Mouse (Mus musculus) hindbrain, embryonic 11.5 days (tissue): ENCODE results near the gene Gkn1. TPM values are rescaled to one million over a fixed set of nuclear protein-coding genes. Genes with fewer than 3 reads are reported as not detected.

Experiments used
- ATAC-seq: fragments of 200-750 bp; cut with Nextera tagmentation; 2 replicates; pipeline ENCODE4 v1.8.0; 2017; ENCODE audit warnings: mild to moderate bottlenecking, moderate TSS enrichment, moderate library complexity; ENCODE audit not compliant: low FRiP score
- DNase-seq: peaks from one replicate; pipeline ENCODE4 v3.0.0-alpha.2; 2015; ENCODE audit warnings: low spot score
- H3K27ac ChIP-seq: fragments of 300-500 bp; sonication (generic); 2 replicates; pipeline ENCODE4 v1.5.1; 2014; ENCODE audit warnings: mild to moderate bottlenecking, low read depth, low read length
- H3K27me3 ChIP-seq: fragments of 300-500 bp; sonication (generic); 2 replicates; pipeline ENCODE4 v1.6.1; 2014; ENCODE audit warnings: mild to moderate bottlenecking, low read length, moderate library complexity, mixed read lengths; ENCODE audit not compliant: control insufficient read depth, insufficient read depth
- H3K36me3 ChIP-seq: fragments of 300-500 bp; sonication (generic); 2 replicates; pipeline ENCODE4 v1.6.1; 2014; ENCODE audit warnings: mild to moderate bottlenecking, low read length, moderate library complexity, mixed read lengths; ENCODE audit not compliant: control insufficient read depth, insufficient read depth
- H3K4me1 ChIP-seq: fragments of 300-500 bp; sonication (generic); replicated peaks from 2 replicates; pipeline ENCODE4 v1.6.1; 2014; ENCODE audit warnings: low read length, mixed read lengths; ENCODE audit not compliant: control insufficient read depth, insufficient read depth
- H3K4me2 ChIP-seq: fragments of 300-500 bp; sonication (generic); replicated peaks from 2 replicates; pipeline ENCODE4 v1.6.1; 2014; ENCODE audit warnings: mild to moderate bottlenecking, low read depth, low read length
- H3K4me3 ChIP-seq: fragments of 300-500 bp; sonication (generic); 2 replicates; pipeline ENCODE4 v1.5.1; 2014; ENCODE audit warnings: low read depth, low read length
- H3K9ac ChIP-seq: fragments of 300-500 bp; sonication (generic); 2 replicates; pipeline ENCODE4 v1.6.1; 2014; ENCODE audit warnings: low read depth, low read length
- H3K9me3 ChIP-seq: fragments of 300-500 bp; sonication (generic); 2 replicates; pipeline ENCODE4 v1.6.1; 2016; ENCODE audit warnings: low read length; ENCODE audit not compliant: control insufficient read depth
- WGBS: fragments of 180-500 bp; shearing (Covaris S2); extraction: QIAGEN DNeasy Blood & Tissue Kit; methylation state at CpG from one replicate; pipeline ENCODE4 v1.1.7; 2014; 5-methylcytosine and 5-hydroxymethylcytosine counted together
- polyA plus RNA-seq: library from polyadenylated mRNA; unstranded; fragments of >200 nt; fragmentation: Nextera tagmentation; extraction: Ambion mirVana; gene quantifications from 2 replicates; pipeline ENCODE4 v1.2.1, GENCODE M21; 2014

The Gkn1 gene
- polyA plus RNA-seq, 1 experiment from 2014 or later, result not detected

- Histone ChIP-seq H3K4me1 (peaks cover 2% of the 10 kb centered on the region; the same call in 1 of the 2 replicates), H3K9ac (no peak overlapping the region), H3K4me2 (no peak overlapping the region), H3K4me3 (no peak overlapping the region), H3K36me3 (no peaks in the 10 kb centered on the region), H3K27me3 (peaks cover 3% of the 10 kb centered on the region; the same call in 1 of the 2 replicates), H3K9me3 (no peaks in the 10 kb centered on the region), H3K27ac (no peak overlapping the region)
- DNase-seq, result peak; percentile 86
- WGBS, result 16% methylated on average over 7 of the region's 7 CpGs
- ATAC-seq, result no peak
These were observed 35.5 kb upstream of the Gkn1 start for GRCm38 (mm10) chr6:87386203-87386602.

GRCm38 (mm10) chr6:87384761-87385160 is 34.0 kb upstream of the Gkn1 start:
- ATAC-seq, result no peak
- H3K4me1 ChIP-seq, result peaks cover 2% of the 10 kb centered on the region; the same call in 1 of the 2 replicates
- 65% methylated on average over 5 of the region's 6 CpGs for WGBS
- no peak overlapping the region for H3K27ac ChIP-seq
- H3K27me3 ChIP-seq, result peaks cover 3% of the 10 kb centered on the region; the same call in 1 of the 2 replicates
- DNase-seq, result no peak
- no peaks in the 10 kb centered on the region for H3K9me3 ChIP-seq
- H3K4me2 ChIP-seq, result no peak overlapping the region
- no peaks in the 10 kb centered on the region for H3K36me3 ChIP-seq
- no peak overlapping the region for H3K4me3 ChIP-seq
- no peak overlapping the region for H3K9ac ChIP-seq

- H3K4me3 ChIP-seq, result peak overlapping the region; percentile 17; the same call in 1 of the 2 replicates
- no peaks in the 10 kb centered on the region; the same call in 1 of the 2 replicates for H3K4me1 ChIP-seq
- H3K27ac ChIP-seq, result no peak overlapping the region
- peak overlapping the region; percentile 34 for H3K4me2 ChIP-seq
- ATAC-seq (no peak), DNase-seq (peak; percentile 30)
- H3K9me3 ChIP-seq, result no peaks in the 10 kb centered on the region
- no peaks in the 10 kb centered on the region for H3K36me3 ChIP-seq
- H3K9ac ChIP-seq, result 0 out of 2 replicates have a peak overlapping the region, but pooled peaks have one; percentile 27
- WGBS, result 9% methylated on average over 24 of the region's 24 CpGs
- H3K27me3 ChIP-seq, result peaks cover 3% of the 10 kb centered on the region; the same call in 1 of the 2 replicates
These were observed 33.4 kb upstream of the Gkn1 start for GRCm38 (mm10) chr6:87383926-87384691.

GRCm38 (mm10) chr6:87373057-87373456 is 22.3 kb upstream of the Gkn1 start, which contains the start of gene Gkn2:
Gene Gkn2 (plus strand): TSS chr6:87373357.
- H3K9me3 ChIP-seq, result no peaks in the 10 kb centered on the region
- H3K4me1 ChIP-seq, result no peaks in the 10 kb centered on the region
- no peaks in the 10 kb centered on the region for H3K36me3 ChIP-seq
- no peak within 1 kb of the TSS for H3K27ac ChIP-seq
- no peak within 1 kb of the TSS for H3K4me2 ChIP-seq
- no peaks in the 10 kb centered on the region for H3K27me3 ChIP-seq
- DNase-seq (no peak), ATAC-seq (no peak)
- H3K9ac ChIP-seq, result no peak within 1 kb of the TSS
- WGBS, result 95% methylated on average over 9 of the region's 9 CpGs
- no peak within 1 kb of the TSS for H3K4me3 ChIP-seq

GRCm38 (mm10) chr6:87369223-87369622 is 18.5 kb upstream of the Gkn1 start:
- Histone ChIP-seq H3K27me3 (no peaks in the 10 kb centered on the region), H3K4me3 (no peak overlapping the region), H3K4me2 (no peak overlapping the region), H3K27ac (no peak overlapping the region), H3K36me3 (no peaks in the 10 kb centered on the region), H3K9ac (no peak overlapping the region), H3K9me3 (no peaks in the 10 kb centered on the region), H3K4me1 (no peaks in the 10 kb centered on the region)
- ATAC-seq, result no peak
- 91% methylated on average over 5 of the region's 5 CpGs for WGBS
- no peak for DNase-seq

- no peak overlapping the region for H3K27ac ChIP-seq
- no peaks in the 10 kb centered on the region for H3K27me3 ChIP-seq
- no peak overlapping the region for H3K4me3 ChIP-seq
- 72% methylated on average over 5 of the region's 5 CpGs for WGBS
- DNase-seq (no peak), ATAC-seq (no peak)
- no peaks in the 10 kb centered on the region for H3K4me1 ChIP-seq
- no peaks in the 10 kb centered on the region for H3K36me3 ChIP-seq
- no peak overlapping the region for H3K4me2 ChIP-seq
- H3K9ac ChIP-seq, result no peak overlapping the region
- H3K9me3 ChIP-seq, result no peaks in the 10 kb centered on the region
These were observed 3.7 kb upstream of the Gkn1 start for GRCm38 (mm10) chr6:87354441-87354840.

GRCm38 (mm10) chr6:87335935-87336295 is 14.8 kb downstream of the Gkn1 start:
- Histone ChIP-seq H3K4me1 (no peaks in the 10 kb centered on the region; the same call in 1 of the 2 replicates), H3K9me3 (no peaks in the 10 kb centered on the region), H3K27ac (no peak overlapping the region), H3K4me2 (no peak overlapping the region), H3K36me3 (no peaks in the 10 kb centered on the region), H3K4me3 (no peak overlapping the region), H3K27me3 (no peaks in the 10 kb centered on the region), H3K9ac (no peak overlapping the region)
- WGBS, result 38% methylated on average over 6 of the region's 6 CpGs
- ATAC-seq, result no peak
- DNase-seq, result no peak

GRCm38 (mm10) chr6:87335091-87335934 is 15.4 kb downstream of the Gkn1 start, which contains the start of gene Antxr1:
Gene Antxr1 (minus strand): TSS chr6:87335821.
- Histone ChIP-seq H3K36me3 (no peaks in the 10 kb centered on the region), H3K27me3 (no peaks in the 10 kb centered on the region), H3K9me3 (no peaks in the 10 kb centered on the region), H3K4me3 (peak within 1 kb of the TSS; percentile 81), H3K27ac (no peak within 1 kb of the TSS), H3K4me1 (no peaks in the 10 kb centered on the region; the same call in 1 of the 2 replicates), H3K9ac (peak within 1 kb of the TSS; percentile 83), H3K4me2 (peak within 1 kb of the TSS; percentile 83)
- under 1% methylated on average over 54 of the region's 54 CpGs for WGBS
- ATAC-seq (peak; percentile 82), DNase-seq (peak; percentile 77)
